Mouse (Mus musculus) small intestine, adult 10 weeks (tissue): ENCODE results near the gene Higd1c. TPM values are rescaled to one million over a fixed set of nuclear protein-coding genes. Genes with fewer than 3 reads are reported as not detected.

Experiments
- polyA plus RNA-seq: library from polyadenylated mRNA; stranded (reverse); fragments of 350-450 nt; fragmentation: Illumina TruSeq; extraction: RNeasy Lipid Tissue Mini Kit (QIAGEN cat#74804); gene quantifications from one replicate; pipeline ENCODE4 v1.2.3, GENCODE M21; 2014; ENCODE audit warnings: low replicate concordance

The Higd1c gene
- polyA plus RNA-seq = not detected

GRCm38 (mm10) chr15:100364242-100364641 lies at the start of gene Higd1c:
Gene Higd1c, plus strand, starts transcription at chr15:100364542.

GRCm38 (mm10) chr15:100334629-100335028 lies 29.7 kb upstream of the Higd1c start, which contains the start of gene Mettl7a3:
Gene Mettl7a3, plus strand, starts transcription at chr15:100334929.

GRCm38 (mm10) chr15:100352711-100353250 lies 11.6 kb upstream of the Higd1c start, which contains the start of the genes Methig1 and Mettl7a2:
Gene Methig1, plus strand, starts transcription at chr15:100353149.
Gene Mettl7a2, plus strand, starts transcription at chr15:100353200.

GRCm38 (mm10) chr15:100421758-100422197 lies 57.4 kb downstream of the Higd1c start, which contains the start of gene Gm5475:
Gene Gm5475, plus strand, starts transcription at chr15:100422147.

GRCm38 (mm10) chr15:100424396-100425122 lies 60.2 kb downstream of the Higd1c start, which contains the start of gene Slc11a2:
Gene Slc11a2, minus strand, starts transcription at chr15:100425072.

Other genes with a start within 250 kb of the Higd1c start
- gene Atf1, start 136.7 kb upstream of the Higd1c start, polyA plus RNA-seq = 64.8 TPM
- not detected for gene Tmprss12, start 83.7 kb upstream of the Higd1c start, polyA plus RNA-seq
- gene Mettl7a1, start 60.4 kb upstream of the Higd1c start, polyA plus RNA-seq = 42.7 TPM
- gene Mettl7a3, start 29.6 kb upstream of the Higd1c start, polyA plus RNA-seq = not detected
- not detected for gene Methig1, start 11.4 kb upstream of the Higd1c start, polyA plus RNA-seq
- not detected for gene Mettl7a2, start 11.3 kb upstream of the Higd1c start, polyA plus RNA-seq
- 0.22 TPM for gene Gm5475, start 57.6 kb downstream of the Higd1c start, polyA plus RNA-seq
- gene Slc11a2, start 60.5 kb downstream of the Higd1c start, polyA plus RNA-seq = 15.7 TPM
- 16.8 TPM for gene Letmd1, start 104.5 kb downstream of the Higd1c start, polyA plus RNA-seq
- 1.1 TPM for gene Csrnp2, start 130.9 kb downstream of the Higd1c start, polyA plus RNA-seq
- gene Tfcp2, start 187.5 kb downstream of the Higd1c start, polyA plus RNA-seq = 3.1 TPM
- 0.74 TPM for gene Pou6f1, start 235.4 kb downstream of the Higd1c start, polyA plus RNA-seq